Mouse (Mus musculus): ENCODE data around the gene Focad.

Focad gene

GRCm38 (mm10) chr4:88406887-88407696 is 312.7 kb downstream of the Focad start:
- peak; percentile 11 for DNase-seq

GRCm38 (mm10) chr4:88409279-88409678 is 314.9 kb downstream of the Focad start:
- no peak for DNase-seq

GRCm38 (mm10) chr4:88412331-88412730 is 317.9 kb downstream of the Focad start:
- DNase-seq, result no peak

GRCm38 (mm10) chr4:88415017-88415416 is 320.6 kb downstream of the Focad start:
- no peak for DNase-seq

GRCm38 (mm10) chr4:88419378-88419777 is 324.9 kb downstream of the Focad start:
- no peak for DNase-seq

GRCm38 (mm10) chr4:88424563-88424962 is 330.1 kb downstream of the Focad start:
- no peak for DNase-seq

GRCm38 (mm10) chr4:88427630-88428239 is 333.3 kb downstream of the Focad start:
- no peak for DNase-seq

- DNase-seq, result no peak
Measured at GRCm38 (mm10) chr4:88432412-88433024, 338.1 kb downstream of the Focad start.

GRCm38 (mm10) chr4:88436593-88437165 is 342.2 kb downstream of the Focad start:
- no peak for DNase-seq

GRCm38 (mm10) chr4:88437166-88437565 is 342.7 kb downstream of the Focad start:
- DNase-seq, result no peak

GRCm38 (mm10) chr4:88437917-88438316 is 343.5 kb downstream of the Focad start:
- DNase-seq, result no peak

GRCm38 (mm10) chr4:88438326-88438989 is 344.0 kb downstream of the Focad start, which contains the start of gene Hacd4:
Gene Hacd4 (minus strand): TSS chr4:88438928.
- DNase-seq, result peak; percentile 66

- DNase-seq, result no peak
Measured at GRCm38 (mm10) chr4:88438990-88439329, 344.5 kb downstream of the Focad start.

- peak; percentile 35 for DNase-seq
Measured at GRCm38 (mm10) chr4:88439669-88440123, 345.3 kb downstream of the Focad start.

- no peak for DNase-seq
Measured at GRCm38 (mm10) chr4:88440814-88441213, 346.4 kb downstream of the Focad start.

- DNase-seq, result no peak
Measured at GRCm38 (mm10) chr4:88448976-88449375, 354.5 kb downstream of the Focad start.

- no peak for DNase-seq
Measured at GRCm38 (mm10) chr4:88450087-88450765, 355.8 kb downstream of the Focad start.

- no peak for DNase-seq
Measured at GRCm38 (mm10) chr4:88458093-88458492, 363.7 kb downstream of the Focad start.

GRCm38 (mm10) chr4:88458673-88459072 is 364.2 kb downstream of the Focad start:
- DNase-seq, result no peak

Measured in liver (tissue).